Mouse (Mus musculus): Measurements from ENCODE around the gene Nedd9.

The Nedd9 gene

GRCm38 (mm10) chr13:41352352-41352751 lies 134.8 kb downstream of the Nedd9 start:
- no peak for DNase-seq (ENCODE audit: extremely low read depth, insufficient read length, low spot score)

- no peak for DNase-seq (ENCODE audit: extremely low read depth, insufficient read length, low spot score)
These were observed 136.6 kb downstream of the Nedd9 start for GRCm38 (mm10) chr13:41350589-41350988.

- no peak for DNase-seq (ENCODE audit: extremely low read depth, insufficient read length, low spot score)
These were observed 137.4 kb downstream of the Nedd9 start for GRCm38 (mm10) chr13:41349770-41350169.

GRCm38 (mm10) chr13:41345756-41346155 lies 141.4 kb downstream of the Nedd9 start:
- DNase-seq (ENCODE audit: extremely low read depth, insufficient read length, low spot score): no peak

GRCm38 (mm10) chr13:41345306-41345705 lies 141.9 kb downstream of the Nedd9 start:
- DNase-seq (ENCODE audit: extremely low read depth, insufficient read length, low spot score): no peak

GRCm38 (mm10) chr13:41343887-41344266 lies 143.3 kb downstream of the Nedd9 start:
- no peak for DNase-seq (ENCODE audit: extremely low read depth, insufficient read length, low spot score)

GRCm38 (mm10) chr13:41343163-41343886 lies 143.8 kb downstream of the Nedd9 start:
- DNase-seq (ENCODE audit: extremely low read depth, insufficient read length, low spot score): no peak

GRCm38 (mm10) chr13:41341422-41341821 lies 145.7 kb downstream of the Nedd9 start:
- DNase-seq (ENCODE audit: extremely low read depth, insufficient read length, low spot score): no peak

GRCm38 (mm10) chr13:41339653-41340351 lies 147.4 kb downstream of the Nedd9 start:
- peak; percentile 34 for DNase-seq (ENCODE audit: extremely low read depth, insufficient read length, low spot score)

- DNase-seq (ENCODE audit: extremely low read depth, insufficient read length, low spot score): no peak
These were observed 148.0 kb downstream of the Nedd9 start for GRCm38 (mm10) chr13:41339195-41339594.

GRCm38 (mm10) chr13:41337407-41337806 lies 149.8 kb downstream of the Nedd9 start:
- DNase-seq (ENCODE audit: extremely low read depth, insufficient read length, low spot score): no peak

GRCm38 (mm10) chr13:41336260-41336659 lies 150.9 kb downstream of the Nedd9 start:
- peak; percentile 53 for DNase-seq (ENCODE audit: extremely low read depth, insufficient read length, low spot score)

- DNase-seq (ENCODE audit: extremely low read depth, insufficient read length, low spot score): no peak
These were observed 151.4 kb downstream of the Nedd9 start for GRCm38 (mm10) chr13:41335767-41336166.

- no peak for DNase-seq (ENCODE audit: extremely low read depth, insufficient read length, low spot score)
These were observed 152.5 kb downstream of the Nedd9 start for GRCm38 (mm10) chr13:41334641-41335000.

GRCm38 (mm10) chr13:41333889-41334640 lies 153.1 kb downstream of the Nedd9 start:
- no peak for DNase-seq (ENCODE audit: extremely low read depth, insufficient read length, low spot score)

- no peak for DNase-seq (ENCODE audit: extremely low read depth, insufficient read length, low spot score)
These were observed 155.4 kb downstream of the Nedd9 start for GRCm38 (mm10) chr13:41331671-41332340.

- DNase-seq (ENCODE audit: extremely low read depth, insufficient read length, low spot score): no peak
These were observed 156.4 kb downstream of the Nedd9 start for GRCm38 (mm10) chr13:41330589-41331345.

- no peak for DNase-seq (ENCODE audit: extremely low read depth, insufficient read length, low spot score)
These were observed 157.1 kb downstream of the Nedd9 start for GRCm38 (mm10) chr13:41330051-41330450.

GRCm38 (mm10) chr13:41328481-41328880 lies 158.7 kb downstream of the Nedd9 start:
- no peak for DNase-seq (ENCODE audit: extremely low read depth, insufficient read length, low spot score)

- DNase-seq (ENCODE audit: extremely low read depth, insufficient read length, low spot score): no peak
These were observed 159.6 kb downstream of the Nedd9 start for GRCm38 (mm10) chr13:41327546-41327945.

All from 3134 (cell line).